Mouse (Mus musculus) limb, embryonic 12.5 days (tissue): ENCODE measurements around the gene Fancg. TPM values are rescaled to one million over a fixed set of nuclear protein-coding genes. Genes with fewer than 3 reads are reported as not detected.

Experiments used
- ATAC-seq: fragments of 200-750 bp; cut with Nextera tagmentation; 2 replicates; pipeline ENCODE4 v1.8.0; 2017; ENCODE audit warnings: low read depth, moderate TSS enrichment; ENCODE audit not compliant: insufficient number of reproducible peaks, insufficient read depth, low FRiP score, low TSS enrichment
- H3K27ac ChIP-seq: fragments of 300-500 bp; sonication (generic); 2 replicates; pipeline ENCODE4 v1.5.1; 2016; ENCODE audit warnings: mild to moderate bottlenecking, moderate library complexity
- H3K27me3 ChIP-seq: fragments of 300-500 bp; sonication (generic); 2 replicates; pipeline ENCODE4 v1.6.1; 2016; ENCODE audit warnings: mild to moderate bottlenecking, moderate library complexity
- H3K36me3 ChIP-seq: fragments of 300-500 bp; sonication (generic); 2 replicates; pipeline ENCODE4 v1.6.1; 2016; ENCODE audit warnings: mild to moderate bottlenecking, moderate library complexity
- H3K4me1 ChIP-seq: fragments of 300-500 bp; sonication (generic); replicated peaks from 2 replicates; pipeline ENCODE4 v1.6.1; 2016
- H3K4me2 ChIP-seq: fragments of 300-500 bp; sonication (generic); 2 replicates; pipeline ENCODE4 v1.6.1; 2016; ENCODE audit warnings: mild to moderate bottlenecking, moderate library complexity
- H3K4me3 ChIP-seq: fragments of 300-500 bp; sonication (generic); replicated peaks from 2 replicates; pipeline ENCODE4 v1.5.1; 2016; ENCODE audit warnings: mild to moderate bottlenecking
- H3K9ac ChIP-seq: fragments of 300-500 bp; sonication (generic); replicated peaks from 2 replicates; pipeline ENCODE4 v1.6.1; 2016; ENCODE audit warnings: mild to moderate bottlenecking, moderate library complexity
- H3K9me3 ChIP-seq: fragments of 300-500 bp; sonication (generic); 2 replicates; pipeline ENCODE4 v1.6.1; 2016; ENCODE audit warnings: mild to moderate bottlenecking, moderate library complexity
- WGBS: fragments of 180-500 bp; shearing (Covaris S2); methylation state at CpG from one replicate; pipeline ENCODE4 v1.1.7; 2016; 5-methylcytosine and 5-hydroxymethylcytosine counted together
- polyA plus RNA-seq: library from polyadenylated mRNA; unstranded; fragments of >200 nt; fragmentation: Nextera tagmentation; extraction: Ambion mirVana; gene quantifications from 2 replicates; pipeline ENCODE4 v1.2.1, GENCODE M21; 2016

The Fancg gene
- polyA plus RNA-seq, 1 experiment from 2014 or later, result 18.4 TPM

DNA sequence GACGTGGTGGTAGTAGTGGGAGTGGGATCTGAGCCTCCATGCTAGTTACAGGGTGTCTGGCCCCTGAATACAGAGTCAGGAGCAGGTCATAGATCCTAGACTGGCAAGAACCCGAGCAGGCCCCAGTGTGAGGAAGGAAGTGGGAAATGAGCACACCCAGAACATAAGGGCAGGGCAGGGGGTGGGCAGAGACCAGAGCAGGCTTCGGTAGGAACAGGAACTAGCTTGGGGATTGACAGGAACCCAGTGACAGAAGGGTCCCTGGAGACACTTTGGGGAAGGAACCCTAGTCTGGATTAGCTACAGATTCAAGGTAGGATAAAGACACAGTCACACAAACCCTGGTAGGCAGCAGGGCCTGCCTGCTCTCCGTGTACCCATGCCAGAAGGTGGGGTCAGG is 34.4 kb upstream of the Fancg start:
- Histone ChIP-seq H3K4me3 (peak overlapping the region; percentile 49), H3K9ac (peak overlapping the region; percentile 50; the same call in 1 of the 2 replicates), H3K4me2 (peak overlapping the region; percentile 73), H3K27ac (0 out of 2 replicates have a peak overlapping the region, but pooled peaks have one; percentile 53), H3K27me3 (no peaks in the 10 kb centered on the region), H3K9me3 (no peaks in the 10 kb centered on the region), H3K4me1 (peaks cover 30% of the 10 kb centered on the region), H3K36me3 (no peaks in the 10 kb centered on the region)
- ATAC-seq, result no peak
- 33% methylated on average over 4 of the region's 4 CpGs for WGBS

DNA sequence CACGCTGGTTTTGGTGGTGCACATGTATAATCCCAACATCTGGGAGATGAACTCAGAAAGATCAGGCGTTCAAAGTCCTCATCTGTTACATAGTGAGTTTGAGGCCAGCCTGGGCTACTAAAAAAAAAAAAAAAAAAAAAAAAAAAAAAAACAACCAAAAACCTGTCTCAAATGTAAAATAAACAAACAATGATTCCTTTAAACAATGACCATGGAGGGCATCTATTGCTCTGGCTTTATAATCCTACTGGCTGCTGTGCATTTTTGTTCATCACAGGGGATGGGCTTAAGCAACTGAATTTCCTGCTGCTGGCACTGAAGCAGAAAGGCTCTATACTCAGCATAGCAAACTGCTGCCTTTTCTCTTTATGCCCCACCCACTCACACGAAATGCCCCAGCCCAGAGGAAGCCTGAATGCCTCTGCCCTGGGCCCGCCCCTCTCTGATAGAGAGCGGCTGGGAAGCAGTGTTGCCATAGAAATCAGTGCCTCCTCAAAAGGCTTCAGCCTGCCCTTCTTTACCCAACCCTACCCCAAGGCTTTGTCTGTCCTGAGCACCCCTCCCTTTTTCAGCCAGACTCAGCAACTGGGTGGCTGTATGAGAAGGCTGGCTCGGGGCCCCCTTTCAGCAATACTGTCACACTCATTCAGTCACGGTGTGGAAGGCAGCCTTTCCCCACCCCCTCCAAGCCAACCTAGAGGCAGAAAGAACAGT is 33.5 kb upstream of the Fancg start:
- H3K9ac ChIP-seq, result 0 out of 2 replicates have a peak overlapping the region, but pooled peaks have one; percentile 3
- no peak overlapping the region for H3K4me3 ChIP-seq
- peak overlapping the region; percentile 53; the same call in 1 of the 2 replicates for H3K27ac ChIP-seq
- peaks cover 38% of the 10 kb centered on the region for H3K4me1 ChIP-seq
- H3K36me3 ChIP-seq, result no peaks in the 10 kb centered on the region
- 24% methylated on average over 7 of the region's 7 CpGs for WGBS
- no peaks in the 10 kb centered on the region for H3K27me3 ChIP-seq
- ATAC-seq, result no peak
- no peaks in the 10 kb centered on the region for H3K9me3 ChIP-seq
- peak overlapping the region; percentile 73 for H3K4me2 ChIP-seq

DNA sequence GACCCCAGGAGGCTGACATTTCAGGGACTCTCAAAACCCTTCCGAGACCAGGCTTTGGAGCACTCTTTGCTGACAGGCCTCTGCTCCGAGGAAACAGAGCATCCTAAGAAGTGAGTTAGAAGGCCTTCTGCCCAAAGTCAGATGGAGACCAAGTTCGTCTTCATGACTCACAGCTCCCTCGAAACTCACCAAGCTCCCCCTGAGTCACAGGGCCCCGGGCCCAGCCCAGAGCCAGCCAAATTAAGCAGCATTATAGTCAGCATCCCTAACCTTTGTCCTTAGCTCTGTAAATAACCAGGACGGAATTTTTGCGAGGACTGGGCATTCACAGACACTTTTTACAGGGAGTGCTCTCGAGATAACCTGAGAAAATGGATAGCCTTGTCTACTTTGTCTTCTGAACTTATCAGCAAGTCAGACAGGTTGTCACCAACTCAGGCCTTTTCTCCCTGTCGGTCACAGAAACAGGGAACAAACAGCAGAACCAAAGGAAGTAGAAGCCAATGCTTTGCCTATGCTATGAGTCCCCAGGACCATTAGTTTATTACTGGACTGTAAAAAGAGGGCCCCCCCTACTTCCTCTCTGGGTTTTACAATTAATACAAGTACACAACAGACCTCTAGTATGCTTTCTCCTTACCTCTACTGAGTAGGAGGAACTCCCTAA is 30.7 kb upstream of the Fancg start:
- 68% methylated on average over 9 of the region's 9 CpGs for WGBS
- H3K4me1 ChIP-seq, result peaks cover 41% of the 10 kb centered on the region
- no peak overlapping the region for H3K4me3 ChIP-seq
- H3K36me3 ChIP-seq, result peaks cover 9% of the 10 kb centered on the region
- no peaks in the 10 kb centered on the region for H3K9me3 ChIP-seq
- ATAC-seq, result no peak
- peak overlapping the region; percentile 77; the same call in 1 of the 2 replicates for H3K4me2 ChIP-seq
- H3K27me3 ChIP-seq, result no peaks in the 10 kb centered on the region
- H3K9ac ChIP-seq, result no peak overlapping the region
- H3K27ac ChIP-seq, result peak overlapping the region; percentile 42; the same call in 1 of the 2 replicates

DNA sequence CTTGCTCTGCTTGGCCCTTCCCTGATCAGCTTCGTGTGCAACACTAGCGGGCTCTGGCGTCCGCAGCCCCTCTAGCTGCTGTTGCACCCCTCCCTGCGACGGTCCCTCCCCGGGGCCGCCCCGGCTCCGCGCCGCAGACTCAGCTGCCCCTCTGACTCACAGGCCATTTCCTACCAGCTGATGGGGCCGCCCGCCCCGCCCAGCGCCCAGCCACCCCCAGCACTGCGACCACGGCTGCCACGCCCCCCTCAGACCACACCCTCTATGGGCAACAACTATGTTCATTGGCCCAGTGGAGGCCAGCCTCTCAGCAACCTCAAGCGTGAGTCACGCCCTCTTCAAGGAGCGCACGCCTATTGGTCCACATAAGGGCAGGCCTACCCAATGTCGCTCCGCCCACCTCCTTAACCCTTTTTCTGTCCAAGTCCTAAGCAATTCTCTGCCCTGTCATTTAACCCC is 29.8 kb upstream of the Fancg start:
- H3K9me3 ChIP-seq, result no peaks in the 10 kb centered on the region
- H3K4me1 ChIP-seq, result peaks cover 37% of the 10 kb centered on the region
- H3K36me3 ChIP-seq, result peaks cover 18% of the 10 kb centered on the region
- peak; percentile 98 for ATAC-seq
- H3K9ac ChIP-seq, result peak overlapping the region; percentile 77
- under 1% methylated on average over 25 of the region's 25 CpGs for WGBS
- H3K27me3 ChIP-seq, result no peaks in the 10 kb centered on the region
- H3K4me3 ChIP-seq, result peak overlapping the region; percentile 71
- H3K27ac ChIP-seq, result peak overlapping the region; percentile 80
- H3K4me2 ChIP-seq, result peak overlapping the region; percentile 77

DNA sequence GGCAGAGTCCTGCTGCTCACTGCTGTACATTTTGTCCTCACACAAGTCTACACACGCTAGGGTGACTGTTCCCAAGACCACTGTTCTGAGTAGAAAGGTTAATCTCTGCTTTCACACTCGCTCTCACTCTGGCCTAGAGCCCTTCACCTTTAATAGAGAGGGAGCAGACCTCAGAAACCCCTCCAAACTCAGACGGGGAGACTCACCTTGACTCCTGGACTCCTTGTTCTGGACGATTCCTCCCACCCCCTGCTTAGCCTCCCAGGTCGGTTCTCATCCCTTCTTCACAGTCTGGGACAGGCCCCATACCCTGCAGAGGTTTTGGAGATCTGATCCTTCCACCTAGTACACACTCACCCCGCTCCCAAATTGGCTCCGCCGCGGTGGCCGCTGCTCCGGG is 29.3 kb upstream of the Fancg start:
- Histone ChIP-seq H3K27ac (peak overlapping the region; percentile 80), H3K27me3 (no peaks in the 10 kb centered on the region), H3K4me2 (peak overlapping the region; percentile 77), H3K4me3 (peak overlapping the region; percentile 71), H3K9me3 (no peaks in the 10 kb centered on the region), H3K36me3 (peaks cover 23% of the 10 kb centered on the region), H3K4me1 (peaks cover 32% of the 10 kb centered on the region), H3K9ac (peak overlapping the region; percentile 77)
- 3% methylated on average over 11 of the region's 11 CpGs for WGBS
- no peak for ATAC-seq

DNA sequence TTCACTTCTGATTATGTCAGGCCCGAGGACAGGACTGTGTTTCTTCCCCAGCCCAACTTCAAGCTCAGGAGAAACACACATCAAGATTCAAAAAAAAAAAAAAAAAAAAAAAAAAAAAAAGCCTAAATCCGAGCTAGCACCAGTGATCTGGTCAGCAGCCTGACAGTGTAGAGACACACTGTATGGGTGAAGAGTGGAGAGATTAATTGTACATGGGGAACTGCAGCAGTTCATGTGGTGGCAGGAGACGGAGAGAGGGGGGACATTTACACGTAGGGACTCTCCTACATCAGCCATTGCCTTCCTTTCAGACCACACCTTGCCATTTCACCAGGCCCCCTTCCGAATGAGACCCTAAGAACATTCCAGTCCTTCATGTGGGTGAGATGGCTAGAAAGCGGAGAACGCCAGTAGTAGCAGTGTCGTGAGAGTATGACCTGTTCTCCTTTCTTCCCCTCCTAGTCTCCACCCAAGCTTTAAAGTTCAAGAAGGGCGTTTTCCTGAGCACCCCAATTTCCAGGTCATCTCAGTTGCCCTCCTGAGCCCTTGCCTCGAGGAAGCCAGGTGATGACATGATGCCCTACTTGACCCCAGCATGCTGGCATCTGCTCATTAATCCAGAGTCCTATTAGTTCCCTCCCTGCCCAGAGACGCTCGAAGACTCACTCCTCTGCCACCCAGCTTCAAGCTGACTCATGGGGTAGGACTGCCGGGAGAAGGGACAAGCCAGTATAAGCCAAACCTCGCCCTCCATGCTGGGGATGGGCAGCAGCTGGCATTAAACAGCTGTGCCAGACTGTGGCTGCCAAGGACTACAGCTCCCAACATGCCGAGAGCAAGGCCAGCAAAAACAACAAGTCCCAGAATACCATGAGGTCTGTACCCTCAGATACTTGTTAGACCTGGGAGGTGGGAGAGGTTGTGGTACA is 28.5 kb upstream of the Fancg start:
- Histone ChIP-seq H3K4me1 (peaks cover 24% of the 10 kb centered on the region), H3K36me3 (peaks cover 31% of the 10 kb centered on the region), H3K27ac (no peak overlapping the region), H3K4me3 (peak overlapping the region; percentile 71), H3K27me3 (no peaks in the 10 kb centered on the region), H3K4me2 (peak overlapping the region; percentile 77), H3K9me3 (no peaks in the 10 kb centered on the region), H3K9ac (peak overlapping the region; percentile 77)
- WGBS, result 53% methylated on average over 15 of the region's 15 CpGs
- no peak for ATAC-seq

DNA sequence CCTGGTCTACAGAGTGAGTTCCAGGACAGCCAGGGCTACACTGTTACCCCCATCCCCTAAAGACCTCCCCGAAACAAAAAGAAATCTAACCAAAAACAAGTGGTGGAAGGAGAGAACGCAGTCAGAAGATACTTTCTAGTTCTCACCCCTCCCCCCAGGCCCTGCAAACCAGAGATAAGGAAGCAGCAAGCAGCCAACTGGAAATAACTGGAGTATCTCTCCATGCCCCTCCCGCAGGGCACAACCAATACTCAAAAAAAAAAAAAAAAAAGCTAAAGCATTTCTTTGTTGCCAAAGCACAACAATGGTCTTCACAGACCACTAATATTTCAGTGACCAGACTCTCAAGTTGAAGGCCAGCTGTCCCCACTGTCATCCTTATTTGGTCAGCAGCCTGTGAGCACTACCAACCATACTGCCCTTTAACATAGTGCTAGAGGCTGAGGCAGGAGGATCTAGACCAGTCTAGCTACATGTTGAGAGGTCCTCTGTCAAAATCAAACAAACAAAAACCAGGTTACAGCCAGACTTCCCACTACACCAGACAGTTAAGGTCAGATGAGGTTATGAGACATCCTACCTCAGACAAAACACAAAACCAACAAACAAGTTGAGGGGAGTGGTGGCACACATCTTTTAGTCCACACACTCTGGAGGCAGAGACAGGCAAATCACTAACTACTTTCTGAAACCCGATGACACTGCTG is 27.7 kb upstream of the Fancg start:
- no peak for ATAC-seq
- H3K27ac ChIP-seq, result no peak overlapping the region
- 64% methylated on average over 4 of the region's 4 CpGs for WGBS
- H3K9me3 ChIP-seq, result no peaks in the 10 kb centered on the region
- no peak overlapping the region for H3K4me2 ChIP-seq
- no peak overlapping the region for H3K9ac ChIP-seq
- H3K27me3 ChIP-seq, result no peaks in the 10 kb centered on the region
- no peak overlapping the region for H3K4me3 ChIP-seq
- H3K36me3 ChIP-seq, result peaks cover 39% of the 10 kb centered on the region
- H3K4me1 ChIP-seq, result peaks cover 22% of the 10 kb centered on the region

DNA sequence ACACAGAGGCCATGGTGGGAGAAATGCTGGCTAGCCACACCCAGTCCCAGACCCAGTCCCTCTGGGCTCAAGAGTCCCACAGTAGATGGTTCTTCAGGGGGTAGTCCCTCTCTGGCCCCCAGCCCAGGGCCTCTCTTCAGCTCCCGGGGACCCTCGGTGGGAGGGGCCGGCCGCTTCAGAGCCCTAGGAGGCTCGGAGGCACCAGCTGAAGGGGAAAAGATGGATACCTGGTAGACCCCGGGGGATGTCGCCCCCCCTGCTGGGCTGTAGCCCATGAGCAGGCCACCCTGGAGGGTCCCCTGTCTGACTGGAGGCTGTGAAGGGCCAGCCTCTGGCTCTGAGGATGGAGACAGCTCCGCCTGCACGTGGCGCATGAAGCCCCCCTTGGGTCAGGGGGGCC is 26.1 kb upstream of the Fancg start:
- H3K9me3 ChIP-seq, result no peaks in the 10 kb centered on the region
- ATAC-seq, result no peak
- WGBS, result 87% methylated on average over 10 of the region's 10 CpGs
- H3K4me3 ChIP-seq, result no peak overlapping the region
- no peaks in the 10 kb centered on the region for H3K27me3 ChIP-seq
- H3K27ac ChIP-seq, result no peak overlapping the region
- H3K36me3 ChIP-seq, result peaks cover 45% of the 10 kb centered on the region
- peaks cover 27% of the 10 kb centered on the region for H3K4me1 ChIP-seq
- H3K9ac ChIP-seq, result no peak overlapping the region
- no peak overlapping the region for H3K4me2 ChIP-seq

DNA sequence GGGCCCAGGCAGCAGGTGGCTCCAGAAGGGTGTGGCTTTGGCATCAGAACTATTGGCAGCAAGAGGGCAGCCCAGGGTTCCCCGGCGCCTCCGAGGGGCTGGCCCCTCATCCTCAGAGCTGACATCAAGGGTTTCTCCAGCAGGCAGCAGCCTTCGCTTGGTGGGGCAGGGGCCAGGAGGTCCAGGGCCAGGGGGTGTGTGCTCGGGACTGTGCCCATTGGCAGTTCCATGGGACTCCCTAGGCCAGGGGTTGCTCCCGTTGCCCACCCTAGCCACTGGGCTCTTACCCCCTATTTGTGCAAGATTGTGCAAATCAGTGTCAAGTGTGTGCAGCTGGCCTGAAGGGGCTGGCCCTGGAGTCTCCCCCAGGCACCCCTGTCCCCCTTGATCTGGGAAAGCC is 25.5 kb upstream of the Fancg start:
- H3K4me2 ChIP-seq, result no peak overlapping the region
- H3K4me1 ChIP-seq, result peaks cover 23% of the 10 kb centered on the region
- WGBS, result 83% methylated on average over 6 of the region's 6 CpGs
- H3K4me3 ChIP-seq, result no peak overlapping the region
- H3K36me3 ChIP-seq, result peaks cover 45% of the 10 kb centered on the region
- H3K27ac ChIP-seq, result no peak overlapping the region
- H3K9me3 ChIP-seq, result no peaks in the 10 kb centered on the region
- no peak for ATAC-seq
- H3K9ac ChIP-seq, result no peak overlapping the region
- no peaks in the 10 kb centered on the region for H3K27me3 ChIP-seq

DNA sequence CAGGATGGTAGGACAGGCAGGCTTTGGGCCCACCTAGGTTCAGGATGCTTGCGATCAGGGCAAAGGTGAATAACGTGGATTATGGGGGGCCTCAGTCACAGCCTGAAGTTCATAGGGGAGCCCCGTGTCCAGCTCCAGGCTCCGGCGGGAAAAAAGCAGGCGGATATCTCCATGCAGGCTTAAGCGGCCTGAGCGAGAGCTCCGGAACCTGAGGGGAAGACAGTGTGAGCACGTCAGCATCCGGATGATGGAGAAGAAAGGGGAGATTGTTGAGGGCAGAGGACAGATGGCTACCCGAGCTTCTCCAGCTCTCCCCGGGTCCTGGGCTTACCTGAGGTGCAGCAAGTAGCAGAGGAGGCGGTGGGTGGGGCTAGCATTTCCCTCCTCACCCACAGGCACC is 23.2 kb upstream of the Fancg start:
- H3K4me2 ChIP-seq, result no peak overlapping the region
- no peak overlapping the region for H3K9ac ChIP-seq
- WGBS, result 82% methylated on average over 14 of the region's 14 CpGs
- ATAC-seq, result no peak
- H3K36me3 ChIP-seq, result peaks cover 60% of the 10 kb centered on the region
- H3K4me3 ChIP-seq, result no peak overlapping the region
- H3K9me3 ChIP-seq, result no peaks in the 10 kb centered on the region
- H3K27me3 ChIP-seq, result no peaks in the 10 kb centered on the region
- H3K4me1 ChIP-seq, result peaks cover 16% of the 10 kb centered on the region
- H3K27ac ChIP-seq, result no peak overlapping the region
